Mouse (Mus musculus) testis, adult 2 months (tissue): ENCODE data around the gene Mrps16.

Experiments used
- CTCF ChIP-seq: fragments of 200-500 bp; IDR thresholded peaks from 2 replicates; pipeline ENCODE4 v1.5.1; 2012; ENCODE audit warnings: low read depth, mild to moderate bottlenecking, inconsistent platforms, low read length, moderate library complexity; ENCODE audit not compliant: control insufficient read depth, insufficient read depth, insufficient replicate concordance
- POLR2A ChIP-seq: fragments of 200-500 bp; IDR thresholded peaks from 2 replicates; pipeline ENCODE4 v1.6.1; 2012; ENCODE audit warnings: low read depth, mild to moderate bottlenecking, inconsistent platforms, low read length, moderate library complexity; ENCODE audit not compliant: control insufficient read depth

GRCm38 (mm10) chr14:20442252-20442651 is 48.8 kb upstream of the Mrps16 start:
- TF ChIP-seq CTCF (no peak), POLR2A (no peak)
